Mouse (Mus musculus) limb, embryonic 11.5 days (tissue): Measurements from ENCODE around the gene Gm17727. TPM values are rescaled to one million over a fixed set of nuclear protein-coding genes. Genes with fewer than 3 reads are reported as not detected.
"Not testable (repeated sequence)": the region's sequence is repeated elsewhere in the genome, so short reads cannot be mapped to it uniquely, and the experiment has no call there.

Experiments
- ATAC-seq: fragments of 200-750 bp; cut with Nextera tagmentation; 2 replicates; pipeline ENCODE4 v1.8.0; 2017; ENCODE audit warnings: low read depth; ENCODE audit not compliant: insufficient number of reproducible peaks, low FRiP score, low TSS enrichment
- DNase-seq: peaks from one replicate; pipeline ENCODE4 v3.0.0-alpha.2; 2015; ENCODE audit warnings: low spot score
- H3K27ac ChIP-seq: fragments of 300-500 bp; sonication (generic); replicated peaks from 2 replicates; pipeline ENCODE4 v1.5.1; 2014; ENCODE audit warnings: low read depth, mild to moderate bottlenecking, low read length
- H3K27me3 ChIP-seq: fragments of 300-500 bp; sonication (generic); 2 replicates; pipeline ENCODE4 v1.6.1; 2014; ENCODE audit warnings: mild to moderate bottlenecking, low read length, mixed read lengths; ENCODE audit not compliant: control insufficient read depth, insufficient read depth
- H3K36me3 ChIP-seq: fragments of 300-500 bp; sonication (generic); 2 replicates; pipeline ENCODE4 v1.6.1; 2014; ENCODE audit warnings: mild to moderate bottlenecking, low read length, moderate library complexity, mixed read lengths; ENCODE audit not compliant: control insufficient read depth, insufficient read depth
- H3K4me1 ChIP-seq: fragments of 300-500 bp; sonication (generic); 2 replicates; pipeline ENCODE4 v1.6.1; 2014; ENCODE audit warnings: low read length, mixed read lengths; ENCODE audit not compliant: control insufficient read depth, insufficient read depth
- H3K4me2 ChIP-seq: fragments of 300-500 bp; sonication (generic); 2 replicates; pipeline ENCODE4 v1.6.1; 2014; ENCODE audit warnings: low read depth, mild to moderate bottlenecking, moderate library complexity; ENCODE audit not compliant: severe bottlenecking
- H3K4me3 ChIP-seq: fragments of 300-500 bp; sonication (generic); 2 replicates; pipeline ENCODE4 v1.5.1; 2014; ENCODE audit warnings: low read depth, low read length
- H3K9ac ChIP-seq: fragments of 300-500 bp; sonication (generic); 2 replicates; pipeline ENCODE4 v1.6.1; 2014; ENCODE audit warnings: mild to moderate bottlenecking, low read length
- H3K9me3 ChIP-seq: fragments of 300-500 bp; sonication (generic); 2 replicates; pipeline ENCODE4 v1.6.1; 2016; ENCODE audit warnings: low read length; ENCODE audit not compliant: control insufficient read depth
- WGBS: fragments of 180-500 bp; shearing (Covaris S2); extraction: QIAGEN DNeasy Blood & Tissue Kit; methylation state at CpG from one replicate; pipeline ENCODE4 v1.1.7; 2014; 5-methylcytosine and 5-hydroxymethylcytosine counted together
- polyA plus RNA-seq: library from polyadenylated mRNA; unstranded; fragments of >200 nt; fragmentation: Nextera tagmentation; extraction: Ambion mirVana; gene quantifications from 2 replicates; pipeline ENCODE4 v1.2.1, GENCODE M21; 2014

The Gm17727 gene
- not detected in 2 replicates for polyA plus RNA-seq

DNA sequence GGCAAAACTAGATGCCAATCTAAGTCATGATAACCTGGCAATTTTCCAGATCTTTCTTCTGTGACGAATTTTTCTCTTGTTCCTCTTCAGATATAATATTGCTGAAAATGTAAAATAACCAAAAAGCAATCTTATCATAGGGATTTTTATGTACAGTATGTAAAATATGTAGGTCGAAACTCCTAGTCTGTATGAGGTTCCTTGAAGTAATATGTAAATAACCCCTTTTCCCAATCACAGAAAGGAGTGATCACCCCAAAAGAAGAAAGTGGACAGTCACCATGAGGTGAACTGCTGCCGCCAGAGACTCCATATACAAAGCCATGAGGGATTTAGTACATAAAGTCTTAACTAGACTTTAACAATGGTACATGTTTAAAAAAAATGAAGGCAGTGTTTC lies at the start of gene Gm17727:
Gene Gm17727 (minus strand): TSS at position 101 of the 400 bp plus-strand sequence.
- no peak within 1 kb of the TSS for H3K9ac ChIP-seq
- DNase-seq (no peak), ATAC-seq (no peak)
- no peaks in the 10 kb centered on the region; the same call in 1 of the 2 replicates for H3K9me3 ChIP-seq
- H3K4me2 ChIP-seq, result no peak within 1 kb of the TSS
- no peak within 1 kb of the TSS for H3K27ac ChIP-seq
- H3K27me3 ChIP-seq, result no peaks in the 10 kb centered on the region
- 63% methylated on average over 3 of the region's 3 CpGs for WGBS
- no peak within 1 kb of the TSS for H3K4me3 ChIP-seq
- H3K4me1 ChIP-seq, result no peaks in the 10 kb centered on the region
- H3K36me3 ChIP-seq, result no peaks in the 10 kb centered on the region

DNA sequence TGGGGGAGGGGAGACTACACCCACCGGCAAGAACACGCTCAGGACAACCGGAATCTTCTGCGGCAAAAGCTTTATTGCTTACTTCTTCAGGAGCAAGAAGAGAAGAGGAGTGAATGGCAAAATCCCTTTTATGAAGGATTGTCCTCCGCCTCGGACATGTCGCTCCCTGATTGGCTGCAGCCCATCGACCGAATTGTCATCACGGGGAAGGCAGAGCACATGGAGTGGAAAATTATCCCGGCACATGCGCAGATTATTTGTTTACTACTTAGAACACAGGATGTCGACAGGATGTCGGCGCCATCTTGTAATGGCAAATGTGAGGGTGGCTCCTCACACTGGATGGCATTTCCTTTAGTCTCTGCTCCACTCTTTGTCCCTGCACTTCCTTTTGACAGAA lies 40.0 kb upstream of the Gm17727 start:
- H3K36me3 ChIP-seq, DNase-seq, H3K4me3 ChIP-seq, H3K27ac ChIP-seq, H3K4me1 ChIP-seq, H3K9ac ChIP-seq, H3K9me3 ChIP-seq, H3K4me2 ChIP-seq, ATAC-seq, H3K27me3 ChIP-seq: not testable (repeated sequence)
- WGBS, result 92% methylated on average over 15 of the region's 15 CpGs

DNA sequence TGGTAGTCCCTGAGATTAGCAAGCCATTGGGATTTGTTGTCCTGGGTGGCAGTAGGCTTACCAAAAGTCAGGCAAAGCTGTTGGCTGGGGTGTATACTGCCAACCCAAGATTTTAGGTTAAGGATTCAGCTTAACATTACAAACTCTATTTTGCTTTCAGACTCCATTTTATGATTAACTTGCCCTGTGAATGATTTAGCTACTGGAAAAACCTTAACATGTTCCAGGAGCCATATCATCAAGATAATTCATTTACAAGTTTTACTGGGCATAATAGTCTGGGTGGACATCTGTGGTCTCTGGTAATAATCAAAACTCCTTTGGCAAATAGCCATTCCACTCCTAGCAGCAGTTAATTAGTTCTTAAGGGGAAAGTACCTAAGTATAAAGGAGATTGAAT lies 20.2 kb upstream of the Gm17727 start:
- DNase-seq (no peak), ATAC-seq (no peak)
- Histone ChIP-seq H3K4me1 (no peaks in the 10 kb centered on the region), H3K27ac (no peak overlapping the region), H3K27me3 (no peaks in the 10 kb centered on the region), H3K9me3 (peaks cover 3% of the 10 kb centered on the region; the same call in 1 of the 2 replicates), H3K4me2 (no peak overlapping the region), H3K9ac (no peak overlapping the region), H3K4me3 (no peak overlapping the region), H3K36me3 (no peaks in the 10 kb centered on the region)

DNA sequence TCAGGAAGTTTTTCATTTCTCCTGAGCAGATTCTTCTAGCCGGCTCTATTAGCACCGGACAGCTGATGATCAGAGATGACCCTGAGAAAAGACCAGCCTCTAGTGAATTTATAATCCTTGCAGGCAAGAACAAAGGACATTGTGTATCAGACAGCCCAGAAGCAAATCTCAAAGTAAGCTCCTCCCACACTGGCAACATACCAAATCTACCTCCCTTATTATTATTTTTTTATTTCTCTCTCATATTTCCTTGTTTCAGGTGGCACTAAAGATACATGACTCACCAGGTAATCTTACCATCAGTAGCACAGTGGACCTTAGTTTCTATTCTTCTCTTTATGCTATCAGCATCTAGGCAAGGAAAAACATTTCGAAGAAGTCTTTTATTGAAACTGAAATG lies 12.1 kb upstream of the Gm17727 start, which contains the start of the genes Gm27235 and D730048I06Rik:
Gene Gm27235 (minus strand): TSS at position 101 of the 400 bp plus-strand sequence.
Gene D730048I06Rik (minus strand): TSS at position 112 of the 400 bp plus-strand sequence.
- H3K9ac ChIP-seq, result no peak within 1 kb of the TSS
- no peaks in the 10 kb centered on the region for H3K27me3 ChIP-seq
- DNase-seq (no peak), ATAC-seq (no peak)
- no peak within 1 kb of the TSS for H3K27ac ChIP-seq
- H3K9me3 ChIP-seq, result no peaks in the 10 kb centered on the region; the same call in 1 of the 2 replicates
- H3K4me1 ChIP-seq, result no peaks in the 10 kb centered on the region
- H3K4me2 ChIP-seq, result no peak within 1 kb of the TSS
- H3K36me3 ChIP-seq, result no peaks in the 10 kb centered on the region
- no peak within 1 kb of the TSS for H3K4me3 ChIP-seq
- WGBS, result 95% methylated on average over 3 of the region's 3 CpGs

DNA sequence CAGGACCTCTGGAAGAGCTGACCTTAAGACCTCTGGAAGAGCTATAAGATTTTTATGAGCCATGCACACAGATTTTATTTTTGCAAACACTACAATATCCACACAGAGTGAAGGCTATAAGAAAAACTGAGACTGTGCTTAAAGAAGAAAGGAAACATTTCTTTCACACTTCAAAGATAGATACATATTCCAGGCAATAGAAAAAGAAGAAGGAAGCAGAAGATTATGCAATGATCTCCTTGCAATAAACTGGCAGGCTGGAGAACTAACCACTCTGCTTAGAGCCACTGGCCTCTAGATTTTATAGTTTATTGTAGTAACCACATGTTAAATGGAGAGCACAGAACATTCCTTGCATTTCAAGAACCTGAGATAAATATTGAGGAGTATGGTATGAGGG lies 21.1 kb downstream of the Gm17727 start:
- ATAC-seq, result no peak
- H3K9me3 ChIP-seq, result no peaks in the 10 kb centered on the region
- no peak overlapping the region for H3K27ac ChIP-seq
- H3K9ac ChIP-seq, result no peak overlapping the region
- no peaks in the 10 kb centered on the region for H3K36me3 ChIP-seq
- H3K27me3 ChIP-seq, result no peaks in the 10 kb centered on the region
- H3K4me1 ChIP-seq, result no peaks in the 10 kb centered on the region
- H3K4me3 ChIP-seq, result no peak overlapping the region
- no peak overlapping the region for H3K4me2 ChIP-seq
- no peak for DNase-seq

DNA sequence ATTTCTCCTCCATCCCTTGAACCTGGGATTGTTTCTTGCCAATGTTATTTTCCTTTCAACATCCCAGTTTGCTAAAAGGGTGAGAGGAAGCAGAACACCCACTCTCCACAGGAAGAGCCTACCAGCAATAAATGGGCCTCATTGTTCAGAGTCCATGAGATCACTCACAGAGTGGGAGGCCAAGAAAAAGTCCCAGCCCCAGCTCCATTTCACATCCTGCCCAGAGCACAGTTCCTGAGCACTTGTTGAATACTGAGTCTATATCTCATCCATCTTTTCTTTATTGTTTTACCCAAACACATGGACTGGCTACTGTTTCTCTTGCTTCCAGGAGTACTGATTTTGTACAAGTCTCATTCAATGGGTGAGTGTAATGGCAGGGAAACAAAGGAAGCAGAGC lies 37.2 kb downstream of the Gm17727 start, which contains the start of gene Gm17677:
Gene Gm17677 (plus strand): TSS at position 301 of the 400 bp plus-strand sequence.
- Histone ChIP-seq H3K4me1 (no peaks in the 10 kb centered on the region), H3K4me3 (no peak within 1 kb of the TSS), H3K9me3 (no peaks in the 10 kb centered on the region), H3K27me3 (no peaks in the 10 kb centered on the region), H3K4me2 (no peak within 1 kb of the TSS), H3K36me3 (no peaks in the 10 kb centered on the region), H3K27ac (no peak within 1 kb of the TSS), H3K9ac (no peak within 1 kb of the TSS)
- ATAC-seq (no peak), DNase-seq (no peak)

Other genes with a start within 250 kb of the Gm17727 start
- 4.6 and 5.2 TPM in 2 replicates for gene Ddx25, start 219.6 kb downstream of the Gm17727 start, polyA plus RNA-seq
- 23.2 and 24.5 TPM in 2 replicates for gene Pus3, start 219.5 kb downstream of the Gm17727 start, polyA plus RNA-seq
- gene Pate2, start 207.8 kb downstream of the Gm17727 start, polyA plus RNA-seq, result 0.43 and 0.52 TPM in 2 replicates
- 23.8 and 24.4 TPM in 2 replicates for gene Hyls1, start 207.7 kb downstream of the Gm17727 start, polyA plus RNA-seq
- not detected in 2 replicates for gene Pate4, start 166.2 kb downstream of the Gm17727 start, polyA plus RNA-seq
- gene Pate3, start 129.9 kb downstream of the Gm17727 start, polyA plus RNA-seq, result 0.14 TPM in 1 of 2 replicates, not detected in the other
- gene Pate1, start 90.7 kb downstream of the Gm17727 start, polyA plus RNA-seq, result not detected in 2 replicates
- not detected in 2 replicates for gene Gm17677, start 37.1 kb downstream of the Gm17727 start, polyA plus RNA-seq
- gene Gm27235, start 12.0 kb upstream of the Gm17727 start, polyA plus RNA-seq, result not detected in 2 replicates
- gene D730048I06Rik, start 12.0 kb upstream of the Gm17727 start, polyA plus RNA-seq, result not detected in 2 replicates
- not detected in 2 replicates for gene 9230110F15Rik, start 66.0 kb upstream of the Gm17727 start, polyA plus RNA-seq
- not detected in 2 replicates for gene 9230113P08Rik, start 130.3 kb upstream of the Gm17727 start, polyA plus RNA-seq